In the genomic region with DNA sequence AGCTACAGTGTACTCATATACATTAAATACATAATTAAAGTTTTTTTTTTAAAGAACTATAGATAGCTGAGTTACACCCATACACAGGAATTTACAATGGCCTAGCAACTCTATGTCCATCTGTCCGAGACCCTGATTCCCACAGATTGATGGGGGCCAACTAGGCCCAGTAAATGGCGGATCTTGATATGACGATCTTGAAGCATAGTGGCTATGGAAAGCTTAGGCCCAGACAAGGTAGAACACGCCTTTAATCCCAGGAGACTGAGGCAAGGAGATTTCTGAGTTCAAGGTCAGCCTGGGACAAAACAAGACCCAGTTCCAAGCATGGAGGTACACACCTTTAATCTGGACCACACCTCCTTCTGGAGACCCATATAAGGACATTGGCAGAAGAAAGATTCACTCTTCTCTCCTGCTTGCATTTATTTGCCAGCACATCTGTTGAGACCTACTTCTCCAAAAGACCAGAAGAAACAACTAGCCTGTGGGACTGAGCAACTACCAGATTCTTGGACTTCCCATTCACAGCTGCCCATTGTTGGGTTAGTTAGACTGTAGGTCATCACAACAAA, we compare ENCODE assay signal across 1 mouse cellular context.
TF ChIP-seq lines count a peak whose summit lies in the region.

No protein-coding gene starts in this region.

TF ChIP-seq in MEL, 35 proteins besides CTCF, POLR2A, EP300 and RAD21 (continued from another document):
- TF ChIP-seq ZMIZ1 (IDR thresholded peaks at IDR 0.05; ENCODE audit: low read depth, low read length), result peak; percentile 32; the same call in 1 of the 2 replicates
